Mouse (Mus musculus): ENCODE measurements around the gene Prl3d3.
"Not testable (repeated sequence)": the region's sequence is repeated elsewhere in the genome, so short reads cannot be mapped to it uniquely, and the experiment has no call there.

The Prl3d3 gene

GRCm38 (mm10) chr13:27156490-27156889, at the start of gene Prl3d3:
Prl3d3 (plus strand) TSS chr13:27156790.
- not testable (repeated sequence) for DNase-seq

GRCm38 (mm10) chr13:27121398-27121797, 35.2 kb upstream of the Prl3d3 start, which contains the start of gene Prl3d2:
Prl3d2 (plus strand) TSS chr13:27121698.
- not testable (repeated sequence) for DNase-seq

GRCm38 (mm10) chr13:27148264-27148663, 8.3 kb upstream of the Prl3d3 start:
- no peak for DNase-seq

GRCm38 (mm10) chr13:27196359-27196758, 39.8 kb downstream of the Prl3d3 start, which contains the start of gene Prl3c1:
Prl3c1 (plus strand) TSS chr13:27196659.
- DNase-seq = no peak
